Mouse (Mus musculus) CH12.LX (cell line): ENCODE results near the gene Plekhs1. TPM values are rescaled to one million over a fixed set of nuclear protein-coding genes. Genes with fewer than 3 reads are reported as not detected.

ENCODE experiments used
- DNase-seq: peaks from one replicate; pipeline ENCODE4 v3.0.0-alpha.2; 2013; ENCODE audit errors: extremely low read depth
- H3K27ac ChIP-seq: 2 replicates; pipeline ENCODE4 v1.5.1; 2012; ENCODE audit warnings: low read depth, mild to moderate bottlenecking, control low read depth, moderate library complexity; ENCODE audit not compliant: insufficient read depth
- H3K27me3 ChIP-seq: replicated peaks from 2 replicates; pipeline ENCODE3; 2012; ENCODE audit warnings: inconsistent platforms
- H3K36me3 ChIP-seq, 2 experiments: replicated peaks in 1 of 2; 2 replicates each; pipeline versions ENCODE3 to v1.6.1; 2012; ENCODE audit warnings: inconsistent platforms in 1 of 2, low read length in 1 of 2, mild to moderate bottlenecking in 1 of 2, mixed read lengths in 1 of 2, moderate library complexity in 1 of 2; ENCODE audit not compliant: control insufficient read depth in 1 of 2, insufficient read depth in 1 of 2
- H3K4me1 ChIP-seq, 2 experiments: 2 replicates each; pipeline ENCODE4 v1.6.1; 2012; ENCODE audit warnings: inconsistent platforms in 1 of 2, moderate library complexity in 1 of 2; ENCODE audit not compliant: insufficient read depth in 2 of 2, control insufficient read depth in 1 of 2
- H3K4me2 ChIP-seq: 2 replicates; pipeline ENCODE4 v1.6.1; 2012; ENCODE audit warnings: low read depth, mild to moderate bottlenecking, control low read depth; ENCODE audit not compliant: poor library complexity, insufficient read depth, severe bottlenecking
- H3K4me3 ChIP-seq, 3 experiments: fragments of 150-350 bp in 1 of 3; sonication (generic) in 1 of 3; replicated peaks in 1 of 3; 2 replicates each; pipeline versions ENCODE3 to v1.5.1; 2011 to 2012; ENCODE audit warnings: low read depth in 2 of 3, low read length in 2 of 3, mild to moderate bottlenecking in 2 of 3, moderate library complexity in 2 of 3, control low read depth in 1 of 3, improper control_type of control experiment in 1 of 3, inconsistent platforms in 1 of 3, mixed read lengths in 1 of 3; ENCODE audit not compliant: poor library complexity in 1 of 3
- H3K79me2 ChIP-seq: replicated peaks from 2 replicates; pipeline ENCODE4 v1.6.1; 2012; ENCODE audit warnings: mild to moderate bottlenecking, moderate library complexity; ENCODE audit not compliant: control insufficient read depth, poor library complexity, insufficient read depth, severe bottlenecking; ENCODE audit errors: extremely low read depth
- H3K9ac ChIP-seq: 2 replicates; pipeline ENCODE4 v1.6.1; 2012; ENCODE audit warnings: low read depth, mild to moderate bottlenecking, control low read depth, moderate library complexity; ENCODE audit not compliant: insufficient read depth
- H3K9me3 ChIP-seq: replicated peaks from 2 replicates; pipeline ENCODE3; 2012; ENCODE audit warnings: low read length, inconsistent platforms, mixed read lengths
- BHLHE40 ChIP-seq: IDR thresholded peaks from 2 replicates; pipeline ENCODE4 v1.6.1; 2011; ENCODE audit warnings: mild to moderate bottlenecking, low read depth, low read length, improper control_type of control experiment
- CHD2 ChIP-seq: IDR thresholded peaks from 2 replicates; pipeline ENCODE4 v1.6.1; 2011; ENCODE audit warnings: low read length, improper control_type of control experiment
- CTCF ChIP-seq, 2 experiments: IDR thresholded peaks in 1 of 2; conservative IDR thresholded peaks in 1 of 2; 2 replicates each; pipeline ENCODE4 v1.5.1; 2011 to 2012; ENCODE audit warnings: low read depth in 2 of 2, low read length in 2 of 2, improper control_type of control experiment in 1 of 2, inconsistent platforms in 1 of 2, mild to moderate bottlenecking in 1 of 2, moderate library complexity in 1 of 2
- E2F4 ChIP-seq: IDR thresholded peaks from 2 replicates; pipeline ENCODE4 v1.6.1; 2011; ENCODE audit warnings: low read depth, low read length, improper control_type of control experiment; ENCODE audit not compliant: insufficient replicate concordance
- ELF1 ChIP-seq: IDR thresholded peaks from 2 replicates; pipeline ENCODE4 v1.6.1; 2014; ENCODE audit warnings: low read depth, mild to moderate bottlenecking, inconsistent platforms, low read length, improper control_type of control experiment
- IRF4 ChIP-seq: IDR thresholded peaks from 2 replicates; pipeline ENCODE4 v1.6.1; 2014; ENCODE audit warnings: low read depth, mild to moderate bottlenecking, inconsistent platforms, low read length, improper control_type of control experiment
- JUND ChIP-seq: conservative IDR thresholded peaks from 2 replicates; pipeline ENCODE4 v1.6.1; 2011; ENCODE audit warnings: low read depth, low read length, improper control_type of control experiment
- KAT2A ChIP-seq: IDR thresholded peaks from 2 replicates; pipeline ENCODE4 v1.6.1; 2012; ENCODE audit warnings: low read length, improper control_type of control experiment, inconsistent platforms; ENCODE audit not compliant: insufficient replicate concordance
- MAZ ChIP-seq: IDR thresholded peaks from 2 replicates; pipeline ENCODE4 v1.6.1; 2012; ENCODE audit warnings: low read depth, mild to moderate bottlenecking, inconsistent platforms, low read length, improper control_type of control experiment, moderate library complexity
- MEF2A ChIP-seq: IDR thresholded peaks from 2 replicates; pipeline ENCODE4 v1.6.1; 2014; ENCODE audit warnings: low read depth, mild to moderate bottlenecking, inconsistent platforms, low read length, improper control_type of control experiment, borderline replicate concordance
- NELFE ChIP-seq: IDR thresholded peaks from 2 replicates; pipeline ENCODE4 v1.6.1; 2011; ENCODE audit warnings: low read depth, low read length, improper control_type of control experiment
- NRF1 ChIP-seq: IDR thresholded peaks from 2 replicates; pipeline ENCODE4 v1.6.1; 2014; ENCODE audit warnings: low read depth, mild to moderate bottlenecking, inconsistent platforms, low read length, improper control_type of control experiment, moderate library complexity
- PAX5 ChIP-seq: IDR thresholded peaks from 2 replicates; pipeline ENCODE4 v1.6.1; 2012; ENCODE audit warnings: low read length, inconsistent platforms, mixed read lengths
- POLR2A ChIP-seq: IDR thresholded peaks from 2 replicates; pipeline ENCODE4 v1.6.1; 2011; ENCODE audit warnings: low read depth, mild to moderate bottlenecking, improper control_type of control experiment, low read length
- RAD21 ChIP-seq: IDR thresholded peaks from 2 replicates; pipeline ENCODE4 v1.6.1; 2011; ENCODE audit warnings: low read depth, mild to moderate bottlenecking, low read length, improper control_type of control experiment, moderate library complexity
- RCOR1 ChIP-seq: conservative IDR thresholded peaks from 2 replicates; pipeline ENCODE4 v1.6.1; 2012; ENCODE audit warnings: low read depth, mild to moderate bottlenecking, inconsistent platforms, low read length, improper control_type of control experiment
- SMC3 ChIP-seq: IDR thresholded peaks from 2 replicates; pipeline ENCODE4 v1.6.1; 2011; ENCODE audit warnings: low read depth, low read length, improper control_type of control experiment
- ZC3H11A ChIP-seq: IDR thresholded peaks from 2 replicates; pipeline ENCODE4 v1.6.1; 2012; ENCODE audit warnings: low read depth, mild to moderate bottlenecking, inconsistent platforms, low read length, improper control_type of control experiment
- ZKSCAN1 ChIP-seq: IDR thresholded peaks from 2 replicates; pipeline ENCODE4 v1.6.1; 2012; ENCODE audit warnings: low read depth, inconsistent platforms, low read length, improper control_type of control experiment, borderline replicate concordance
- ZNF384 ChIP-seq: IDR thresholded peaks from 2 replicates; pipeline ENCODE4 v1.6.1; 2012; ENCODE audit warnings: low read depth, low read length, improper control_type of control experiment, inconsistent platforms
- dilution Hi-C: fragments of 300-500 bp; cut with MboI; formaldehyde crosslinking; loops from 2 replicates; pipeline ENCODE4 v1.14.3; 2020; ENCODE audit warnings: low sequenced_read_pairs; ENCODE audit not compliant: extremely low pct_unique_long_range_greater_than_20kb, extremely low pct_ligation_motif_present
- in situ Hi-C: fragments of 300-500 bp; cut with MboI; formaldehyde crosslinking; loops from 3 replicates; pipeline ENCODE4 v1.14.3; 2019; ENCODE audit warnings: low sequenced_read_pairs, low pct_ligation_motif_present, low pct_unique_long_range_greater_than_20kb, mixed read lengths
- polyA plus RNA-seq: library from polyadenylated mRNA; unstranded; fragments of >175 nt; gene quantifications from 2 replicates; pipeline ENCODE4 v1.2.1, GENCODE M21; 2012; ENCODE audit warnings: low read depth; ENCODE audit not compliant: insufficient read length
- total RNA-seq, 2 experiments: library from RNA; depleted of rRNA; stranded (reverse); fragments of 300-350 nt in 1 of 2; fragments of >200 nt in 1 of 2; gene quantifications; 2 replicates each; pipeline ENCODE4 v1.2.3; 2012 to 2014

Gene Plekhs1
- total and polyA plus RNA-seq, 3 experiments = not detected

- no peaks in the 10 kb centered on the region for H3K4me1 ChIP-seq
- no peak overlapping the region for H3K4me3 ChIP-seq
- no peak overlapping the region for H3K27ac ChIP-seq
- H3K9me3 ChIP-seq = no peaks in the 10 kb centered on the region
- TF ChIP-seq CHD2 (no peak), RCOR1 (no peak), ZKSCAN1 (no peak), JUND (no peak), NRF1 (no peak), IRF4 (no peak), E2F4 (no peak), BHLHE40 (no peak), ELF1 (no peak), RAD21 (no peak), ZC3H11A (no peak), PAX5 (no peak), CTCF (conservative IDR thresholded peaks at IDR 0.05 in 1 of 2, IDR thresholded peaks at IDR 0.05 in 1 of 2; ENCODE audit: low read depth in 2 of 2, low read length in 2 of 2) (no peak), ZNF384 (no peak), NELFE (no peak), KAT2A (no peak)
- H3K9ac ChIP-seq = no peak overlapping the region
- H3K27me3 ChIP-seq = no peaks in the 10 kb centered on the region
- peaks cover 31 to 69% of the 10 kb centered on the region in 2 experiments for H3K36me3 ChIP-seq
- no peak for DNase-seq
- no peak overlapping the region for H3K4me2 ChIP-seq
- no peaks in the 10 kb centered on the region for H3K79me2 ChIP-seq
- in situ Hi-C loops (no loop called here), dilution Hi-C loops (no loop called here)
These were observed 72.0 kb downstream of the Plekhs1 start for GRCm38 (mm10) chr19:56533291-56534071.

- no peak for DNase-seq
- dilution Hi-C loops (no loop called here), in situ Hi-C loops (no loop called here)
- Histone ChIP-seq H3K9ac (no peak overlapping the region), H3K27ac (no peak overlapping the region), H3K4me1 (no peaks in the 10 kb centered on the region), H3K36me3 (peaks cover 31 to 74% of the 10 kb centered on the region in 2 experiments), H3K4me2 (no peak overlapping the region), H3K27me3 (no peaks in the 10 kb centered on the region), H3K79me2 (no peaks in the 10 kb centered on the region), H3K9me3 (no peaks in the 10 kb centered on the region), H3K4me3 (no peak overlapping the region)
- TF ChIP-seq NELFE = no peak
- no peak for TF ChIP-seq POLR2A
- TF ChIP-seq ZC3H11A = no peak
- no peak for TF ChIP-seq MAZ
- no peak for TF ChIP-seq CTCF (conservative IDR thresholded peaks at IDR 0.05 in 1 of 2, IDR thresholded peaks at IDR 0.05 in 1 of 2; ENCODE audit: low read depth in 2 of 2, low read length in 2 of 2)
- TF ChIP-seq RAD21 = no peak
- TF ChIP-seq SMC3 = no peak
- no peak for TF ChIP-seq MEF2A
These were observed 72.9 kb downstream of the Plekhs1 start for GRCm38 (mm10) chr19:56534337-56534736.
